Mouse (Mus musculus): ENCODE data around the gene Grm4. TPM values are rescaled to one million over a fixed set of nuclear protein-coding genes. Genes with fewer than 3 reads are reported as not detected.

Gene Grm4
- polyA plus RNA-seq, 1 experiment, result not detected

DNA sequence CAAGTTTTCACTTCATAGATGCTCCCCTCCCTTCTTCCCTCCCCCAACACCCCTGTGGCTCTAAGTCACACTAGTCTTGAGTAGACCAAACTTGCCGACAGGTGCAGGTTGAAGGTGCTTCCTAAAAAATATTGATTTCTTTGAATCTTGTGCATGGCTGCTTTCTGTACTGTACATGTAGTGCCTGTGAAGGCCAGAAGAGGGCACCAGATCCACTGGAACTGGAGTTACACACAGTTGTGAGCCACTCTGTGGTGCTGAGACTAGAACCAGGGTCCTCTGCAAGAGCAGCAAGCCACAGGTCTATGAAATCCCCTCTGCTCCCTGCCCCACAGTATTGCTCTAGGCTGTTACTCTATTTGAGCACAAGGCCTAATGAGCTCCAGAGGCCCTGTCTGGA is 144.1 kb downstream of the Grm4 start:
- H3K27ac ChIP-seq (ENCODE audit: control insufficient read depth, insufficient read depth, low read depth, low read length, poor library complexity), result no peak overlapping the region
- no peak overlapping the region for H3K4me3 ChIP-seq (replicated peaks; ENCODE audit: control insufficient read depth, low read depth, low read length)
- H3K4me1 ChIP-seq (ENCODE audit: control insufficient read depth, insufficient read depth, low read length), result peaks cover 1% of the 10 kb centered on the region; the same call in 1 of the 2 replicates
- TF ChIP-seq CTCF (IDR thresholded peaks at IDR 0.05; ENCODE audit: control insufficient read depth, insufficient read depth, low read length) (no peak), POLR2A (IDR thresholded peaks at IDR 0.05; ENCODE audit: borderline replicate concordance, control insufficient read depth, low read depth, low read length) (no peak)
- WGBS, result 86% methylated on average over 1 of the region's 1 CpGs

DNA sequence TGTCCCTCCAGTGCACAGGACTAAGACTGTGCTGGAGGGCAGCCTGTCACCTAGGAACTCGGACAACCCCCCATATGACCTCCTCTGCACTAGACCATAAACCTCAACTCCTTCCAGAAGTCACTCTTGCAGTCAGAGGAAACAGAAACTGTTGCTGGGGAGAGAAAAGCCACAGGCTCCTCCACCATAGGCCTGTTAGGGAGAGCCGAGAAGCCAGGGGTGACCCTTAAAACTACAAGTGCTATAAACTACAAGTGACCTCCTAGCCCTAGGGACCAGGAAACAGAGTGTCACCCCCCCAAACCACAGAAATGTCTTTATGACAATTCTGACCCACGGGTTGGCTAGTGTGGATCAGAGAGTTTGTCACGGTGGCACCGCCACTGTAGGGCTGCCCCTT is 145.7 kb downstream of the Grm4 start:
- no peak overlapping the region for H3K27ac ChIP-seq (ENCODE audit: control insufficient read depth, insufficient read depth, low read depth, low read length, poor library complexity)
- H3K4me1 ChIP-seq (ENCODE audit: control insufficient read depth, insufficient read depth, low read length), result peaks cover 1% of the 10 kb centered on the region; the same call in 1 of the 2 replicates
- 22% methylated on average over 5 of the region's 5 CpGs for WGBS
- TF ChIP-seq POLR2A (IDR thresholded peaks at IDR 0.05; ENCODE audit: borderline replicate concordance, control insufficient read depth, low read depth, low read length), result no peak
- no peak for TF ChIP-seq CTCF (IDR thresholded peaks at IDR 0.05; ENCODE audit: control insufficient read depth, insufficient read depth, low read length)
- H3K4me3 ChIP-seq (replicated peaks; ENCODE audit: control insufficient read depth, low read depth, low read length), result no peak overlapping the region

Other genes with a start within 250 kb of the Grm4 start
- gene Hmga1, start 35.1 kb upstream of the Grm4 start, polyA plus RNA-seq (2011; ENCODE audit: insufficient read depth, insufficient read length, low replicate concordance, missing spikeins), result 38.0 and 99.4 TPM in 2 replicates
- gene AI413582, start 44.4 kb upstream of the Grm4 start, polyA plus RNA-seq (2011; ENCODE audit: insufficient read depth, insufficient read length, low replicate concordance, missing spikeins), result 17.7 and 22.0 TPM in 2 replicates
- 84.4 and 97.1 TPM in 2 replicates for gene Nudt3, start 102.1 kb upstream of the Grm4 start, polyA plus RNA-seq (2011; ENCODE audit: insufficient read depth, insufficient read length, low replicate concordance, missing spikeins)
- gene RPS10-NUDT3, start 113.8 kb upstream of the Grm4 start, polyA plus RNA-seq (2011; ENCODE audit: insufficient read depth, insufficient read length, low replicate concordance, missing spikeins), result not detected in 2 replicates
- gene Rps10, start 115.3 kb upstream of the Grm4 start, polyA plus RNA-seq (2011; ENCODE audit: insufficient read depth, insufficient read length, low replicate concordance, missing spikeins), result 1,643 and 1,889 TPM in 2 replicates
- gene Pacsin1, start 134.1 kb upstream of the Grm4 start, polyA plus RNA-seq (2011; ENCODE audit: insufficient read depth, insufficient read length, low replicate concordance, missing spikeins), result 2.7 and 12.0 TPM in 2 replicates
- not detected in 2 replicates for gene Spdef, start 207.6 kb upstream of the Grm4 start, polyA plus RNA-seq (2011; ENCODE audit: insufficient read depth, insufficient read length, low replicate concordance, missing spikeins)